Mouse (Mus musculus) embryonic facial prominence, embryonic 12.5 days (tissue): Measurements from ENCODE around the gene Npm1. TPM values are rescaled to one million over a fixed set of nuclear protein-coding genes. Genes with fewer than 3 reads are reported as not detected.

ENCODE experiments used
- ATAC-seq: fragments of 200-750 bp; cut with Nextera tagmentation; 2 replicates; pipeline ENCODE4 v1.8.0; 2017; ENCODE audit not compliant: insufficient number of reproducible peaks, insufficient read depth, low FRiP score, low TSS enrichment
- H3K27ac ChIP-seq: fragments of 300-500 bp; sonication (generic); 2 replicates; pipeline ENCODE4 v1.5.1; 2016; ENCODE audit warnings: mild to moderate bottlenecking
- H3K27me3 ChIP-seq: fragments of 300-500 bp; sonication (generic); 2 replicates; pipeline ENCODE4 v1.6.1; 2016; ENCODE audit warnings: mild to moderate bottlenecking, moderate library complexity
- H3K36me3 ChIP-seq: fragments of 300-500 bp; sonication (generic); 2 replicates; pipeline ENCODE4 v1.6.1; 2016; ENCODE audit warnings: mild to moderate bottlenecking
- H3K4me1 ChIP-seq: fragments of 300-500 bp; sonication (generic); 2 replicates; pipeline ENCODE4 v1.6.1; 2016
- H3K4me2 ChIP-seq: fragments of 300-500 bp; sonication (generic); replicated peaks from 2 replicates; pipeline ENCODE4 v1.6.1; 2016; ENCODE audit warnings: mild to moderate bottlenecking, moderate library complexity
- H3K4me3 ChIP-seq: fragments of 300-500 bp; sonication (generic); 2 replicates; pipeline ENCODE4 v1.5.1; 2016; ENCODE audit warnings: mild to moderate bottlenecking
- H3K9ac ChIP-seq: fragments of 300-500 bp; sonication (generic); 2 replicates; pipeline ENCODE4 v1.6.1; 2016; ENCODE audit warnings: mild to moderate bottlenecking, moderate library complexity
- H3K9me3 ChIP-seq: fragments of 300-500 bp; sonication (generic); 2 replicates; pipeline ENCODE4 v1.6.1; 2016; ENCODE audit warnings: mild to moderate bottlenecking, moderate library complexity
- WGBS: fragments of 180-500 bp; shearing (Covaris S2); methylation state at CpG from one replicate; pipeline ENCODE4 v1.1.7; 2016; 5-methylcytosine and 5-hydroxymethylcytosine counted together
- polyA plus RNA-seq: library from polyadenylated mRNA; unstranded; fragments of >200 nt; fragmentation: Nextera tagmentation; extraction: Ambion mirVana; gene quantifications from 2 replicates; pipeline ENCODE4 v1.2.1, GENCODE M21; 2016

The Npm1 gene
- polyA plus RNA-seq = 922 and 970 TPM in 2 replicates

- Histone ChIP-seq H3K27me3 (no peaks in the 10 kb centered on the region), H3K4me1 (peaks cover 11% of the 10 kb centered on the region), H3K4me3 (peak within 1 kb of the TSS; percentile 100), H3K27ac (peak within 1 kb of the TSS; percentile 92), H3K9me3 (no peaks in the 10 kb centered on the region), H3K36me3 (peaks cover 30% of the 10 kb centered on the region), H3K4me2 (peak within 1 kb of the TSS; percentile 91), H3K9ac (peak within 1 kb of the TSS; percentile 98)
- ATAC-seq = peak; percentile 93
- WGBS = 4% methylated on average over 48 of the region's 49 CpGs
Observed at GRCm38 (mm10) chr11:33162998-33163506, at the start of gene Npm1. TSS of gene Npm1 (minus strand) at chr11:33163206.

- H3K4me3 ChIP-seq = no peak overlapping the region
- no peak for ATAC-seq
Observed at GRCm38 (mm10) chr11:33207411-33207810, 44.4 kb upstream of the Npm1 start.

GRCm38 (mm10) chr11:33204966-33205365 is 42.0 kb upstream of the Npm1 start:
- 4% methylated on average over 3 of the region's 3 CpGs for WGBS

More at GRCm38 (mm10) chr11:33207411-33207810, 44.4 kb upstream of the Npm1 start:
- WGBS = 82% methylated on average over 2 of the region's 2 CpGs
- Histone ChIP-seq H3K27me3 (peaks cover 61% of the 10 kb centered on the region), H3K9me3 (no peaks in the 10 kb centered on the region), H3K4me1 (no peaks in the 10 kb centered on the region; the same call in 1 of the 2 replicates), H3K36me3 (no peaks in the 10 kb centered on the region), H3K27ac (no peak overlapping the region), H3K4me2 (no peak overlapping the region), H3K9ac (no peak overlapping the region)

GRCm38 (mm10) chr11:33204329-33204705 is 41.3 kb upstream of the Npm1 start:
- under 1% methylated on average over 18 of the region's 18 CpGs for WGBS
- Histone ChIP-seq H3K9me3 (no peaks in the 10 kb centered on the region), H3K9ac (no peak overlapping the region), H3K4me3 (0 out of 2 replicates have a peak overlapping the region, but pooled peaks have one; percentile 32), H3K36me3 (no peaks in the 10 kb centered on the region), H3K4me2 (peak overlapping the region; percentile 49; the same call in 1 of the 2 replicates), H3K27ac (no peak overlapping the region), H3K27me3 (peaks cover 83% of the 10 kb centered on the region), H3K4me1 (peaks cover 15% of the 10 kb centered on the region)
- no peak for ATAC-seq

More at GRCm38 (mm10) chr11:33204966-33205365, 42.0 kb upstream of the Npm1 start:
- ATAC-seq = no peak
- Histone ChIP-seq H3K27me3 (peaks cover 82% of the 10 kb centered on the region), H3K4me1 (peaks cover 15% of the 10 kb centered on the region), H3K36me3 (no peaks in the 10 kb centered on the region), H3K9ac (no peak overlapping the region), H3K4me3 (no peak overlapping the region), H3K27ac (no peak overlapping the region), H3K9me3 (no peaks in the 10 kb centered on the region), H3K4me2 (no peak overlapping the region)

- ATAC-seq = peak; percentile 43
- Histone ChIP-seq H3K9me3 (no peaks in the 10 kb centered on the region), H3K4me1 (peaks cover 15% of the 10 kb centered on the region), H3K4me2 (peak within 1 kb of the TSS; percentile 49), H3K27ac (no peak within 1 kb of the TSS), H3K36me3 (no peaks in the 10 kb centered on the region), H3K4me3 (peak within 1 kb of the TSS; percentile 32), H3K27me3 (peaks cover 88% of the 10 kb centered on the region), H3K9ac (no peak within 1 kb of the TSS)
- under 1% methylated on average over 78 of the region's 81 CpGs for WGBS
Observed at GRCm38 (mm10) chr11:33203383-33204328, 40.6 kb upstream of the Npm1 start, which contains the start of gene Tlx3. TSS of gene Tlx3 (minus strand) at chr11:33203589.

- Histone ChIP-seq H3K27ac (no peak overlapping the region), H3K9me3 (no peaks in the 10 kb centered on the region), H3K27me3 (peaks cover 91% of the 10 kb centered on the region), H3K36me3 (no peaks in the 10 kb centered on the region), H3K9ac (no peak overlapping the region), H3K4me1 (peaks cover 15% of the 10 kb centered on the region), H3K4me2 (peak overlapping the region; percentile 49), H3K4me3 (peak overlapping the region; percentile 32)
- no peak for ATAC-seq
- WGBS = under 1% methylated on average over 31 of the region's 47 CpGs
Observed at GRCm38 (mm10) chr11:33202972-33203371, 40.0 kb upstream of the Npm1 start.

GRCm38 (mm10) chr11:33202296-33202695 is 39.3 kb upstream of the Npm1 start:
- WGBS = 2% methylated on average over 37 of the region's 37 CpGs
- Histone ChIP-seq H3K4me2 (no peak overlapping the region), H3K27me3 (peaks cover 91% of the 10 kb centered on the region), H3K36me3 (no peaks in the 10 kb centered on the region), H3K4me3 (peak overlapping the region; percentile 32; the same call in 1 of the 2 replicates), H3K27ac (no peak overlapping the region), H3K9me3 (no peaks in the 10 kb centered on the region), H3K4me1 (peaks cover 15% of the 10 kb centered on the region), H3K9ac (no peak overlapping the region)
- ATAC-seq = no peak

GRCm38 (mm10) chr11:33201626-33202010 is 38.6 kb upstream of the Npm1 start:
- no peak overlapping the region for H3K9ac ChIP-seq
- peaks cover 91% of the 10 kb centered on the region for H3K27me3 ChIP-seq
- H3K4me2 ChIP-seq = peak overlapping the region; percentile 60
- no peak for ATAC-seq
- H3K4me1 ChIP-seq = peaks cover 15% of the 10 kb centered on the region
- no peaks in the 10 kb centered on the region for H3K36me3 ChIP-seq
- no peaks in the 10 kb centered on the region for H3K9me3 ChIP-seq
- no peak overlapping the region for H3K27ac ChIP-seq
- 2% methylated on average over 19 of the region's 19 CpGs for WGBS
- H3K4me3 ChIP-seq = peak overlapping the region; percentile 37

- H3K27ac ChIP-seq = no peak overlapping the region
- 1% methylated on average over 68 of the region's 76 CpGs for WGBS
- H3K9me3 ChIP-seq = no peaks in the 10 kb centered on the region
- H3K4me1 ChIP-seq = peaks cover 17% of the 10 kb centered on the region
- peak; percentile 26; the same call in 1 of the 2 replicates for ATAC-seq
- H3K27me3 ChIP-seq = peaks cover 91% of the 10 kb centered on the region
- H3K9ac ChIP-seq = peak overlapping the region; percentile 40
- no peaks in the 10 kb centered on the region for H3K36me3 ChIP-seq
- peak overlapping the region; percentile 37 for H3K4me3 ChIP-seq
- peak overlapping the region; percentile 60 for H3K4me2 ChIP-seq
Observed at GRCm38 (mm10) chr11:33200764-33201625, 38.0 kb upstream of the Npm1 start.

- Histone ChIP-seq H3K27me3 (peaks cover 91% of the 10 kb centered on the region), H3K9me3 (no peaks in the 10 kb centered on the region), H3K36me3 (no peaks in the 10 kb centered on the region), H3K4me3 (peak overlapping the region; percentile 37), H3K4me1 (peaks cover 17% of the 10 kb centered on the region), H3K9ac (no peak overlapping the region), H3K4me2 (peak overlapping the region; percentile 60), H3K27ac (no peak overlapping the region)
- no peak for ATAC-seq
- under 1% methylated on average over 45 of the region's 45 CpGs for WGBS
Observed at GRCm38 (mm10) chr11:33199906-33200763, 37.1 kb upstream of the Npm1 start.
